Mouse (Mus musculus): ENCODE data around the gene Pgam2. TPM values are rescaled to one million over a fixed set of nuclear protein-coding genes. Genes with fewer than 3 reads are reported as not detected.

Pgam2 gene
- total and polyA plus RNA-seq, 3 experiments: 0.58 to 1.8 TPM; not detected in 1

DNA sequence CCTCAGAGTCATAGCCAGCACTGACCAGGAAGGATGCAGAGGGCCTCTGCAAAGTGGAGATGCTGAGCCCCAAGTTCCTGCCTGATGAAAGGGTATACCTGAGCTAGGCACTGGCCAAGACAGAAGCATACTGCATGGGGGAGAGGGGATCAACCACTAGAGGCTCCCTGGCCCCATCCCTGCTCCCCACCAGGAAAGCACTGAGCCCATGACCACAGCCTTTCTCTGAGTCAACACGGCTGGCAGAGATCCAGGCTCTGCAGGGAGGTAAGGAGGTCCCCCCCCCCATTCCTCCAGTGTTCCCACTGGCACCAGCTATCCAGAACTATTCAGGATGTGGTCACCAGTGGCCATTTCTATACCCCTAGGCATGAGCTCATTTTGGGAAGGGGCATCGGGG, 45.8 kb upstream of the Pgam2 start:
- H3K79me2 ChIP-seq (ENCODE audit: control insufficient read depth, insufficient read depth, low read length, poor library complexity): no peaks in the 10 kb centered on the region
- no peaks in the 10 kb centered on the region for H3K9me3 ChIP-seq (replicated peaks; ENCODE audit: insufficient read depth, low read length)
- no peak overlapping the region for H3K9ac ChIP-seq (ENCODE audit: control insufficient read depth, low read depth, low read length, poor library complexity, severe bottlenecking)
- no peak for TF ChIP-seq CHD2 (IDR thresholded peaks at IDR 0.05; ENCODE audit: low read length)
- TF ChIP-seq MYB (IDR thresholded peaks at IDR 0.05; ENCODE audit: low read depth, low read length): no peak
- no peak for TF ChIP-seq USF2 (IDR thresholded peaks at IDR 0.05; ENCODE audit: borderline replicate concordance in 1 of 2, insufficient read depth in 1 of 2, low read depth in 1 of 2, low read length in 2 of 2)
- no peak for TF ChIP-seq HCFC1 (IDR thresholded peaks at IDR 0.05; ENCODE audit: low read depth, low read length)
- no peak for TF ChIP-seq MAX (IDR thresholded peaks at IDR 0.05; ENCODE audit: low read length)
- TF ChIP-seq TBP (IDR thresholded peaks at IDR 0.05; ENCODE audit: low read depth, low read length): no peak
- H3K4me3 ChIP-seq (ENCODE audit: control insufficient read depth in 1 of 2, insufficient read depth in 1 of 2, low read depth in 2 of 2, low read length in 2 of 2): no peak overlapping the region
- no peak overlapping the region for H3K27ac ChIP-seq (ENCODE audit: control insufficient read depth, low read depth, low read length)
- no peak for DNase-seq (ENCODE audit: low read depth, low spot score)
- H3K4me1 ChIP-seq (ENCODE audit: control insufficient read depth in 1 of 2, insufficient read depth in 2 of 2, low read length in 2 of 2): peaks cover 2 to 18% of the 10 kb centered on the region in 2 experiments
- no peaks in the 10 kb centered on the region for H3K27me3 ChIP-seq (ENCODE audit: control insufficient read depth in 1 of 2, insufficient read depth in 2 of 2, low read length in 2 of 2)
- H3K36me3 ChIP-seq (ENCODE audit: control insufficient read depth in 1 of 2, insufficient read depth in 2 of 2, low read length in 2 of 2): peaks cover 0 to 4% of the 10 kb centered on the region in 2 experiments; a peak in 2 of 4 replicates

DNA sequence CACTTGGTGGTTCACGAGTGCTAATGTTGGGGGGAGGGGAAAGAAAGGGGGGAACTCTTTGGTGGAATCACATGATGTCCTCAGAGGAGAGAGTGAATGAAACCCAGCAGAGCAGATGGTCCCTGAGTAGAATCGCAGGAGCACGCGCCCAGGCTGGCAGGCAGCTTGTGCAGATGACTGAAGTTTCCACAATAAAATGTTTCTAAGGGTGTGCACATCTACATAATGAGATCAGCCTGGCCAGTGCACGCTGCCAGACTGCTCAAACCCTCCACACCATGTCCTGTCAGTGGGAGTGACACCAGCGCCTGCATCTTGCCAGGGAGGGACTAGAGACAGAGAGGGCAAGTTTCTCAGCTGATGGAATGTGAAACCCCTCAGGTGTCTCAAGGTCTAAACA, 45.2 kb upstream of the Pgam2 start:
- Histone ChIP-seq H3K9me3 (replicated peaks; ENCODE audit: insufficient read depth, low read length) (no peaks in the 10 kb centered on the region), H3K27ac (ENCODE audit: control insufficient read depth, low read depth, low read length) (no peak overlapping the region), H3K27me3 (ENCODE audit: control insufficient read depth in 1 of 2, insufficient read depth in 2 of 2, low read length in 2 of 2) (no peaks in the 10 kb centered on the region), H3K9ac (ENCODE audit: control insufficient read depth, low read depth, low read length, poor library complexity, severe bottlenecking) (no peak overlapping the region), H3K36me3 (ENCODE audit: control insufficient read depth in 1 of 2, insufficient read depth in 2 of 2, low read length in 2 of 2) (peaks cover 0 to 4% of the 10 kb centered on the region in 2 experiments; a peak in 2 of 4 replicates), H3K4me3 (ENCODE audit: control insufficient read depth in 1 of 2, insufficient read depth in 1 of 2, low read depth in 2 of 2, low read length in 2 of 2) (no peak overlapping the region), H3K4me1 (ENCODE audit: control insufficient read depth in 1 of 2, insufficient read depth in 2 of 2, low read length in 2 of 2) (peaks cover 2 to 18% of the 10 kb centered on the region in 2 experiments), H3K79me2 (ENCODE audit: control insufficient read depth, insufficient read depth, low read length, poor library complexity) (no peaks in the 10 kb centered on the region)
- TF ChIP-seq HCFC1 (IDR thresholded peaks at IDR 0.05; ENCODE audit: low read depth, low read length) (no peak), USF2 (IDR thresholded peaks at IDR 0.05; ENCODE audit: borderline replicate concordance in 1 of 2, insufficient read depth in 1 of 2, low read depth in 1 of 2, low read length in 2 of 2) (no peak), MXI1 (IDR thresholded peaks at IDR 0.05; ENCODE audit: low read depth, low read length) (no peak), MAFK (IDR thresholded peaks at IDR 0.05; ENCODE audit: borderline replicate concordance, low read depth, low read length) (no peak), CTCF (IDR thresholded peaks at IDR 0.05 in 2 of 3, conservative IDR thresholded peaks at IDR 0.05 in 1 of 3; ENCODE audit: control insufficient read depth in 1 of 3, insufficient read depth in 1 of 3, low read depth in 2 of 3, low read length in 3 of 3, poor library complexity in 1 of 3, severe bottlenecking in 1 of 3) (no peak), POLR2AphosphoS5 (IDR thresholded peaks at IDR 0.05; ENCODE audit: borderline replicate concordance, low read depth, low read length) (no peak), SIN3A (IDR thresholded peaks at IDR 0.05; ENCODE audit: low read length) (no peak), TAL1 (IDR thresholded peaks at IDR 0.05; ENCODE audit: low read length) (no peak), ZNF384 (IDR thresholded peaks at IDR 0.05; ENCODE audit: low read depth, low read length) (no peak), SMC3 (IDR thresholded peaks at IDR 0.05; ENCODE audit: low read depth, low read length) (no peak), POLR2AphosphoS2 (IDR thresholded peaks at IDR 0.05; ENCODE audit: low read length) (no peak), ZKSCAN1 (IDR thresholded peaks at IDR 0.05; ENCODE audit: low read depth, low read length) (no peak), RCOR1 (IDR thresholded peaks at IDR 0.05; ENCODE audit: low read depth, low read length) (no peak), MAZ (IDR thresholded peaks at IDR 0.05; ENCODE audit: low read depth, low read length) (no peak), GATA1 (IDR thresholded peaks at IDR 0.05; ENCODE audit: low read depth, low read length) (no peak), MAX (IDR thresholded peaks at IDR 0.05; ENCODE audit: low read length) (no peak), CHD2 (IDR thresholded peaks at IDR 0.05; ENCODE audit: low read length) (no peak), MYC (IDR thresholded peaks at IDR 0.05; ENCODE audit: low read depth, low read length) (no peak), BHLHE40 (IDR thresholded peaks at IDR 0.05; ENCODE audit: borderline replicate concordance, low read depth, low read length) (no peak)
- DNase-seq (ENCODE audit: low read depth, low spot score): no peak
